Mouse (Mus musculus) left cerebral cortex, postnatal 25 days (tissue): Measurements from ENCODE around the gene Gipc1. TPM values are rescaled to one million over a fixed set of nuclear protein-coding genes. Genes with fewer than 3 reads are reported as not detected.
A peak's percentile ranks its signal among the peaks of the same experiment; 100 is the strongest.

ENCODE experiments used
- DNase-seq, 2 experiments: peaks; one replicate each; pipeline ENCODE4 v3.0.0; 2022; ENCODE audit warnings: low spot score in 2 of 2, mixed read lengths in 1 of 2
- intact Hi-C: fragments of 180-260 bp; cut with DNase I; formaldehyde crosslinking; loops from one replicate; pipeline ENCODE4 v1.15.1; 2025
- total RNA-seq, 2 experiments: library from RNA; stranded (reverse); gene quantifications; 2 replicates each; pipeline ENCODE4 v1.2.3; 2021

Gipc1 gene
- total RNA-seq, 2 experiments from 2014 or later = 99.3 to 108 TPM

DNA sequence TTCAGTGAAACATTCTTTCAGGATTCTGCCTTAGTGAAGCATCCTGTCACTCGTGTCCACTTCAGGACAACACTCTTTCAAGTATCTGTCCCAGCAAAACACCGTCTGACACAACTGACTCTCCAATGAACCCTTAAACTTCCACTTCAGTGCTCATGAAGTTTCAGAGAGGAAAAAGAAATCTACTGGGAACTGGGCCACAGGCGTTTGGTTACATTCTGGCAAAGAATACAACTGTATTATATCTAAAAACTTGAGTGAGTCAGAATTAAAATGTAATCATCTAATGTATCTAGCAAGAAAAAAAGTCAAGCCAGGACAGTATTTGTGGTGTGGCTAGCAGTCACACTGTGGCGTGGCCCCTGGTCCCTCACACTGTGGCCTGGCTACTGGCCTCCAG lies 13.6 kb upstream of the Gipc1 start:
- intact Hi-C loops = no loop called here
- DNase-seq = no peak

DNA sequence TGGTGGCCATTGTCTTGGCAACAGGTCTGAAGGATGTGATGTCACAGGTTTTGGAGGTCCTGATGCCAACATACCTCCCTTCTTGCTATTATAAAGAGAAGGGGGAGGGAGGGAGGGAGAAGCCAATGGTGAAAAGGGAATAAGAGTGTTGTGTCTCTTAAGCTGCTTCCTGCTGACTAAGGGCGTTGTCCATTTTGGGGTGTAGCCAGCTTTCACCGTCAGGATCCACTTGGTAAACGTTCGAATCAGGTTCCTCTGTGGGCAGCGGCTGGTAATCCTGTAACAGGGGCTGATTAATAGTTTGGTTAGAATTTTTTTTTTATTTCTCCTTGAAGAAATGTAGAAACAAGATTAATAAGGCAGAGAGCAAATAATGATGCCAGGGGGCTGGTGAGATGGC lies 12.8 kb upstream of the Gipc1 start:
- intact Hi-C loops = no loop called here
- no peak for DNase-seq

GRCm38 (mm10) chr8:83647511-83647910 lies 5.0 kb upstream of the Gipc1 start:
- DNase-seq = no peak
- intact Hi-C loops = no loop called here

DNA sequence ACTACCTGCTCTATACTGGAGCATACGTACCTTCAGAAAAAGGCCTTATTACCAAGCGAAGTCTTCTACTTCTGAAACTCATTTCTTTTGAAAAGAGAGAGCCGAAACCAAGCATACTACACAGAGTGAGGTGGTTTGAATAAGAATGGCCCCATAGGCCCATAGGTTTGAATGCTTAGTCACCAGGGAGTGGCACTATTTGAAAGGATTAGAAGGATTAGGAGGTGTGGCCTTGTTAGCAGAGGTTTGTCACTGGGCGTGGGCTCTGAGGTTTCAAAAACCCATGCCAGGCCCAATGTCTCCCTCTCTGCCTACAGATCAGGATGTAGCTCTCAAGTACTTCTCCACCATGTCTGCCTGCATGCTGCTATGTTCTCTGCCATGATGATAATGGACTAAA lies 4.4 kb upstream of the Gipc1 start:
- DNase-seq = no peak
- intact Hi-C loops = no loop called here

DNA sequence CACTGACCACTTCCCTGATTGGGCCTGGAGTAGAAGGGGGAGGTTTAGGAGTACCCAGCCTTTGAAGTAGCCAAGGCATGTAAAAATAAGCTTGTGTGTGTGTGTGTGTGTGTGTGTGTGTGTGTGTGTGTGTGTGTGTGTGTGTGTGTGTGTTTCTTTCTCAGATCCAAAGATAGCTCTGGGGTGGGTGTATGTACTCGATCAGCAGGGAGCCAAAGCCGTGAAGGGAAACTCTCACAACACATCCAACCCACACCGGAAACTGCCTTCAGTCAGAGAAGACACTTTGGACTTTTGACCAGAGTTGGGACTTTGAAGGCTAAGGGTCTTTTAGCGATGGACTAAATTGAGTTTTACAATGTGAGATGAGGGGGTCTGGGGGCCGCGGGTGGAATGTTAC lies 2.8 kb upstream of the Gipc1 start:
- intact Hi-C loops = no loop called here
- DNase-seq = peak in 1 of 2 experiments; percentile 68

GRCm38 (mm10) chr8:83652744-83653661 lies 526 bp downstream of the Gipc1 start:
- intact Hi-C loops = loop anchor here (1.0 kb wide), 1 partner anchor 45 kb away; the partner anchor contains the start of gene Dnajb1
- DNase-seq = no peak

DNA sequence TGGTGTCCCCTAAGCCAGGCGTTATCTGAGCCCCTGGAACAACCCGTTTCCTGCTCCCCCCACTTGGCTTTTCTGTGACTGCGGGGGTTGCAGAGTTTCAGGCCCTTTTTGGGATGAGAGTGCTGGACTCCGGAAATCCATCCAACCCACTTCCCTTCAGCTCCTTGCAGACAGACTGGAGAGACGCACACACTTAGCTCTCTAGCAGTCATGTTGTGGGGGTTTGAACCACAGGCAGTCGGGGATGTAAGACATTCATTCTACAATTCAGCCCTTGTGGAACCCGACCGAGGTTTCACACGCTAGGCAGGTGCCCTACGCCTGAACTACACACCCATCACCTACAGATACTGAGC lies 1.2 kb downstream of the Gipc1 start:
- peak in 1 of 2 experiments; percentile 62 for DNase-seq
- intact Hi-C loops = no loop called here

- intact Hi-C loops = no loop called here
Observed at GRCm38 (mm10) chr8:83654725-83655124, 2.2 kb downstream of the Gipc1 start.

DNA sequence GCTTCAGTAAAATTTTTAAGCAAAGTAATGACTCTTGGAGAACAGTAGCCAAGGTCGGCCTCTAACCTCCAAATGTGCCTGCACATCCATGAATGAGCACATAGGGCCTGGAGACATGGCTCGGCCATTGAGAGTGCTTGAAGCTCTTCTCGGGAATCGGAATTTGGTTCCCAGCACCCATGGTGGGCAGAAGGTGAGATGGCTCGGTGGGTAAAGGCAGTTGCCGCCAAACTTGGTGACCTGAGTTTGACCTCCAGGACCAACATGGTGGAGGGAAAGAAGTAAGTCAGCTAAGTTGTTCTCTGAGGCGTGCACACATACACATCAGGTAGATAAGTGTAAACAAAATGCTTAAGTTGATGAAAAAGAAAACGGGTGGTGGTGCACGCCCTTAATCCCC lies 3.6 kb downstream of the Gipc1 start:
- intact Hi-C loops = no loop called here
- DNase-seq = no peak

More at GRCm38 (mm10) chr8:83654725-83655124, 2.2 kb downstream of the Gipc1 start:
- no peak for DNase-seq

DNA sequence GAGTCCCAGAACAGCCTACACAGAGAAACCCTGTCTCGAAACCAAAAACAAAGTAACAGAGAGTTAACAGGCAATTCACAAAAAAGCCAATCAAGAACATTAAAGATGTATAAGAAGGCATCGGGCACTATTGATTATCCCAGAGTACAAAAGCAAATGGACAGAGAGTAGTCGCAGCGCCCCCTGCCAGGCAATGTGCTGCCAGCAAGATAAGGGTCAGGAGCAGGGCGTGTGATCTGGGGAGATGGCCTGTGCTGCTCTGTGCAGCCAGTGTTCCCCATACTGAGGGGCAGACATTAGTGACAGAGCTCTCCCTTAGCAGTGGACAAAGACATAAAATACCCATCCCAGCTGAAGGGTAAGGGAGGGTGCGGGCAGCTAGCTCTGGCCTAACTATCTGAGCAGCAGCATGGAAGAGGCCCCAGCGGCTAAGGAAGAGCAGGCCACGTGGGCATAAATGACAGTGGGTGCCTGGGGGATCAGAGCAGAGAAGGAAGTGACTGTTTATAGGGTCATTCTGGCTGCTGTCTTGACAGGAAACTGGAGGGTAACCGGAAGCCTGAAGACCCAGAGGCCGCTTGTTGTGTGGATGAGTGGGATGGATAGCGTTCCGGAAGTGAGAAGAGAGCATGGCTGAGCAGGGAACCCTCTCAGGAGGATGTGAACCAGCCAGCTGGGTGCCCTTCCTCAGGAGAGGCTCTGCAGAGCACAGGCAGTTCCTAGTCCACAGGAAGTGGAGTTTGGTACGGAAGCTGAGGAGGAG lies 4.2 kb downstream of the Gipc1 start:
- peak in 1 of 2 experiments; percentile 9 for DNase-seq
- intact Hi-C loops = no loop called here

DNA sequence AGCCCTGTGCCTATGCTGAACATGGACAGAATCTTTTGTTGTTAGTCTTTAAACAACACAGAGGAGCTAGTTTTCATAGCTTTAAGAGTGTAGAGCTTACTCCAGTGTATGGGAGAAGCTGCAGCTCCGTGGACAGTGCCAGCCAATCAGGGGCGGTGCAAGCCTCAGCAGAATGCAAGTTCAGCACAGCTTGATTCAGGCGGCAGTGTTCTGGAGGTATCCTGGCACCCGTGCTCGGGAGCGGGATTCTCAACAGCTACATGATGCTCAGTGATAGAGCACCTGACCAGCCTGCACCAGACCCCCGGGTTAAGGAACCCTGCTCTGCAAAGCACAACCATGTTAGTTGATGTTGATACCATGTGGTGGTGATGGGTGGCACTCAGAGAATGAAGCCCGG lies 8.1 kb downstream of the Gipc1 start:
- intact Hi-C loops = loop anchor here (5.0 kb wide), 2 partner anchors 57 to 232 kb away; partner anchors contain the start of gene Ddx39
- DNase-seq = peak in 1 of 2 experiments; percentile 77

GRCm38 (mm10) chr8:83660995-83661680 lies 8.7 kb downstream of the Gipc1 start:
- no peak for DNase-seq

DNA sequence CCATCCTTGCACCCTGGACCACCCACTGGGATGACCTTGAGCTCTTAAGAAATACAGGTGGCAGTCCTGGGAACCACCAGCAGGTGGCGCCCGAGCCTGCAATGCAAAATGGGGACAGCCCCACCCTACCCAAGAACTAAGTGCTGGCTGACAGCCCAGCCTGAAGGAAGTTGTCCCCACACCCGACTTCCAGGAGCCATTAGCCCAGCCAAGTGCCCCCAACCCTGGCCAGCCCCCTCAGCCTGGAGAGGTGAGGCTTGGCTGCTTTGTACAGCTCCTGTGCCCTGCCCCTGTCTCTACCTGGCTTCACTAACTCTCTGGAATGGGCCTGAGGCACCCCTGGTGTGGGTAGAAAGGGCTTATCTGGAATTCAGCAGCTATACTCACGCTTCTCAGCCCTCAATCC lies 9.9 kb downstream of the Gipc1 start:
- DNase-seq = peak; percentile 89 to 92
- intact Hi-C loops = loop anchor here (5.0 kb wide), 2 partner anchors 55 to 230 kb away; partner anchors contain the start of gene Ddx39

More at GRCm38 (mm10) chr8:83660995-83661680, 8.7 kb downstream of the Gipc1 start:
- intact Hi-C loops = loop anchor here (5.0 kb wide), 2 partner anchors 56 to 231 kb away; partner anchors contain the start of gene Ddx39

- DNase-seq = no peak
- intact Hi-C loops = loop anchor here (5.0 kb wide), 2 partner anchors 53 to 228 kb away; partner anchors contain the start of gene Ddx39
Observed at GRCm38 (mm10) chr8:83664096-83664495, 11.6 kb downstream of the Gipc1 start.

DNA sequence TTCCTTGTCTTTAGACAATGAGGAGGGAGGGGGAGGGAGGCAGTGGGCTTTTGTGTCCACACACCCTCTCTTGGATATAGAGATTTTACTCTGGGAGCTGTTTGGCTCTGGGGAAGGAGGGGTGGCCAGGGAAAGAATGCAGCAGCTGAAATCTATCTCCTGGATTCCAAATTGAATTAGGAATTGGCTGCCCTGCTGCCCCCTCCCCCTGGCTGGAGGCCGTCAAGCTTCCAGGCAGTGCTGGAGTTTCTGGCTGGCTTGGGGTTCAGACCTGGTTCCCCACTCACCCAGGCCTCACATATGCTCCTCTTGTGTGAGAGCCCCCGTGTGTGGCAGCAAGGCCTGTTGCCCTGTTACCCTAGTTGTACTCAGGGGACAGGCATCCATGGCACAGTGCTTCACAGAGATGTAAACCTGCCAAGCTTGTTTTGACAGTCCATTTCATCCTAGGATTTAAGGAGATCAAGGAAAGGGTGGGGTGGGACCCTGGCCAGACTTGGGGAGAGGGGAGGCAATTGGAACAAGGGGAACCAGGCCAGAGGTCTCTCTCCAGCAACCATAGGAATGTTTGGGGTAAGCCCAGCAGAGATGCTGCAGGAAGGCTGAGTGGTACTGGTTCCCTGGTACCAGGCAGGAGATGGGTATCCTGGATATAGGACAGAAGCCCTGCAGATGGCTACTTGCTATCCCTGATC lies 12.6 kb downstream of the Gipc1 start:
- intact Hi-C loops = loop anchor here (5.0 kb wide), 2 partner anchors 52 to 227 kb away; partner anchors contain the start of gene Ddx39
- no peak for DNase-seq

- no peak for DNase-seq
- intact Hi-C loops = no loop called here
Observed at GRCm38 (mm10) chr8:83665969-83666865, 13.7 kb downstream of the Gipc1 start, which contains the start of gene Ptger1. Ptger1 (plus strand) TSS chr8:83666678.

DNA sequence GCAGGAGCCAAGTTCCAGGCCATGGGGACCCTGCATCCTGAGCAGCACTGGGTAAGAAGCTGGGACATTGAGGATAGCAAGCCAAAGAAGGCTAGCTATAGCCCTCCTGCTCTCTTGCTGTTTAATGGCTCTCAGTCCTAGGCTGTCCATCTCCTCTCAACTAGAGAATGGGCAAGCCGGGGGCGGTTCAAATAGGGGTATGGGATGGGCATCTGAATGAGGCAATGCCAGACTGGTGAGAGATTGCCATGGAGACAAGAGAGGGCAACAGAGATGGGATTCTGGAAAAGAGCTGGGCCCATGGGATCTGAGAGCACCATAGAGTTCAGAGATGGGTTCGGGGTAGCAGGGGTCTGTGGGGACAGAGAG lies 14.4 kb downstream of the Gipc1 start:
- DNase-seq = no peak
- intact Hi-C loops = no loop called here

GRCm38 (mm10) chr8:83667526-83667925 lies 15.0 kb downstream of the Gipc1 start:
- intact Hi-C loops = no loop called here
- DNase-seq = no peak
